Mouse (Mus musculus): ENCODE measurements at regions not wholly inside any gene's neighbourhood (a gene's known extent, or its start where the extent isn't known, plus 50 kb on each side); places are given as distances from the start of the nearest gene placed in this dataset.

DNA sequence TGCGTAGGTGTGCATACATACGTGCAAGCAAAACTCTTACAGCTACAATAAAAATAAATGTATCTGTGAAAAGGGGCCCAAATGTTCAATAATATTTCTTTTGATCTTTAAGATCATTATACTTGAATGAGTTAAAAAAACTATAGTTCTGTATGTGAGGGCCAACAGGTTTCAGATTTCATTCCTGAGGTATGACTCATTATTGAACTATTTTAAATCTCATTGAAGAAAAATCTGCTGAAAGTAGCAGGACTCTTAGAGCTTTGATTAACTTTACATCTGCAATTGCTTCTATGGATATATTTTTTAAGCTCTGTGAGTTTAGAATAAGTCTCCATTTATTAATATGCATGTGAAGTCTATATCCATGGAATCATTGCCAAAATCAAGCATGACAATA is 138.6 kb downstream of the Anxa1 start:
- H3K9ac ChIP-seq (replicated peaks; ENCODE audit: low read depth, low read length): no peak overlapping the region
- H3K4me3 ChIP-seq (ENCODE audit: low read depth, low read length): no peak overlapping the region
- H3K36me3 ChIP-seq (replicated peaks; ENCODE audit: control insufficient read depth, insufficient read depth, low read length): no peaks in the 10 kb centered on the region
- no peak overlapping the region for H3K4me2 ChIP-seq (ENCODE audit: low read depth, low read length)
- TF ChIP-seq CTCF (IDR thresholded peaks at IDR 0.05; ENCODE audit: low read depth) (no peak), EP300 (IDR thresholded peaks at IDR 0.05; ENCODE audit: low read depth) (no peak)
- ATAC-seq (ENCODE audit: insufficient read depth, low read depth): no peak
- WGBS: 73% methylated on average over 2 of the region's 2 CpGs
- no peaks in the 10 kb centered on the region for H3K4me1 ChIP-seq (ENCODE audit: control insufficient read depth, insufficient read depth)
- no peaks in the 10 kb centered on the region for H3K27me3 ChIP-seq (ENCODE audit: control insufficient read depth, insufficient read depth, low read length)
- no peaks in the 10 kb centered on the region for H3K9me3 ChIP-seq (replicated peaks; ENCODE audit: control insufficient read depth, low read length)
- no peak overlapping the region for H3K27ac ChIP-seq (ENCODE audit: low read depth)
- no peak for DNase-seq (ENCODE audit: low spot score)

DNA sequence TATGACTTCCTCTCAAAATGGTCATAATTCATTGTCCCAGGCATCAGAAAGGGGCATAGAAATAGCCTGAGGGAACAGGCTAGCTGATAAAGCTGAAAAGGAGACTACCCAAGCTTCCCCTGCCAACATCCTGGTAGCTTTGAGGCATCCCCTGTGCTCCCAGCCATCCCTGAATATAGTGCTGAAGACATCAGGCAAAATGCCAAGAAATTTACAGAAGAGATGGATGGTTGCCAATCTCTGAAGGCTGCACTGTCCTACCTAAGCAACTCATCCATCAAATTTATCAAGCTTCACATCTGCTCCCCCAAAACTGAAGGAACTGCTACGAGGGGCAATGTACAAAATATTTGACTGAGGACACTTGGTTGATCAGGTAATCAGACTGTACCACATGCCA is 146.9 kb downstream of the Anxa1 start:
- no peaks in the 10 kb centered on the region for H3K27me3 ChIP-seq (ENCODE audit: control insufficient read depth, insufficient read depth, low read length)
- H3K9ac ChIP-seq (replicated peaks; ENCODE audit: low read depth, low read length): no peak overlapping the region
- no peak overlapping the region for H3K4me2 ChIP-seq (ENCODE audit: low read depth, low read length)
- TF ChIP-seq EP300 (IDR thresholded peaks at IDR 0.05; ENCODE audit: low read depth): no peak
- no peak for TF ChIP-seq CTCF (IDR thresholded peaks at IDR 0.05; ENCODE audit: low read depth)
- H3K27ac ChIP-seq (ENCODE audit: low read depth): no peak overlapping the region
- 52% methylated on average over 1 of the region's 1 CpGs for WGBS
- H3K9me3 ChIP-seq (replicated peaks; ENCODE audit: control insufficient read depth, low read length): no peaks in the 10 kb centered on the region
- H3K36me3 ChIP-seq (replicated peaks; ENCODE audit: control insufficient read depth, insufficient read depth, low read length): no peaks in the 10 kb centered on the region
- ATAC-seq (ENCODE audit: insufficient read depth, low read depth) (no peak), DNase-seq (ENCODE audit: low spot score) (no peak)
- H3K4me3 ChIP-seq (ENCODE audit: low read depth, low read length): no peak overlapping the region
- no peaks in the 10 kb centered on the region for H3K4me1 ChIP-seq (ENCODE audit: control insufficient read depth, insufficient read depth)

GRCm38 (mm10) chr19:20241266-20241665 is 149.5 kb downstream of the Anxa1 start:
- H3K27me3 ChIP-seq (ENCODE audit: control insufficient read depth, insufficient read depth, low read length): no peaks in the 10 kb centered on the region
- H3K27ac ChIP-seq (ENCODE audit: low read depth): no peak overlapping the region
- DNase-seq (ENCODE audit: low spot score): no peak
- WGBS: 70% methylated on average over 6 of the region's 6 CpGs
- no peaks in the 10 kb centered on the region for H3K36me3 ChIP-seq (replicated peaks; ENCODE audit: control insufficient read depth, insufficient read depth, low read length)
- no peak overlapping the region for H3K4me3 ChIP-seq (ENCODE audit: low read depth, low read length)
- H3K9me3 ChIP-seq (replicated peaks; ENCODE audit: control insufficient read depth, low read length): no peaks in the 10 kb centered on the region
- no peak for ATAC-seq (ENCODE audit: insufficient read depth, low read depth)
- H3K4me2 ChIP-seq (ENCODE audit: low read depth, low read length): no peak overlapping the region
- no peak overlapping the region for H3K9ac ChIP-seq (replicated peaks; ENCODE audit: low read depth, low read length)
- no peaks in the 10 kb centered on the region for H3K4me1 ChIP-seq (ENCODE audit: control insufficient read depth, insufficient read depth)
- TF ChIP-seq EP300 (IDR thresholded peaks at IDR 0.05; ENCODE audit: low read depth): no peak
- TF ChIP-seq CTCF (IDR thresholded peaks at IDR 0.05; ENCODE audit: low read depth): no peak

GRCm38 (mm10) chr19:20240471-20240870 is 150.3 kb downstream of the Anxa1 start:
- Histone ChIP-seq H3K27me3 (ENCODE audit: control insufficient read depth, insufficient read depth, low read length) (no peaks in the 10 kb centered on the region), H3K27ac (ENCODE audit: low read depth) (no peak overlapping the region), H3K9ac (replicated peaks; ENCODE audit: low read depth, low read length) (no peak overlapping the region), H3K9me3 (replicated peaks; ENCODE audit: control insufficient read depth, low read length) (no peaks in the 10 kb centered on the region), H3K4me2 (ENCODE audit: low read depth, low read length) (no peak overlapping the region), H3K4me3 (ENCODE audit: low read depth, low read length) (no peak overlapping the region), H3K4me1 (ENCODE audit: control insufficient read depth, insufficient read depth) (no peaks in the 10 kb centered on the region), H3K36me3 (replicated peaks; ENCODE audit: control insufficient read depth, insufficient read depth, low read length) (no peaks in the 10 kb centered on the region)
- TF ChIP-seq EP300 (IDR thresholded peaks at IDR 0.05; ENCODE audit: low read depth): no peak
- TF ChIP-seq CTCF (IDR thresholded peaks at IDR 0.05; ENCODE audit: low read depth): peak; percentile 21; the same call in 1 of the 2 replicates
- DNase-seq (ENCODE audit: low spot score) (no peak), ATAC-seq (ENCODE audit: insufficient read depth, low read depth) (no peak)
- 40% methylated on average over 1 of the region's 1 CpGs for WGBS

- no peak overlapping the region for H3K4me3 ChIP-seq (ENCODE audit: low read depth, low read length)
- ATAC-seq (ENCODE audit: insufficient read depth, low read depth) (no peak), DNase-seq (ENCODE audit: low spot score) (no peak)
- H3K9me3 ChIP-seq (replicated peaks; ENCODE audit: control insufficient read depth, low read length): no peaks in the 10 kb centered on the region
- 33% methylated on average over 3 of the region's 3 CpGs for WGBS
- H3K4me1 ChIP-seq (ENCODE audit: control insufficient read depth, insufficient read depth): no peaks in the 10 kb centered on the region
- no peak overlapping the region for H3K27ac ChIP-seq (ENCODE audit: low read depth)
- H3K36me3 ChIP-seq (replicated peaks; ENCODE audit: control insufficient read depth, insufficient read depth, low read length): no peaks in the 10 kb centered on the region
- H3K9ac ChIP-seq (replicated peaks; ENCODE audit: low read depth, low read length): no peak overlapping the region
- no peaks in the 10 kb centered on the region for H3K27me3 ChIP-seq (ENCODE audit: control insufficient read depth, insufficient read depth, low read length)
- no peak overlapping the region for H3K4me2 ChIP-seq (ENCODE audit: low read depth, low read length)
- TF ChIP-seq CTCF (IDR thresholded peaks at IDR 0.05; ENCODE audit: low read depth): no peak
These were observed 151.3 kb downstream of the Anxa1 start for GRCm38 (mm10) chr19:20239396-20239795.

GRCm38 (mm10) chr19:20226756-20227155 is 164.0 kb downstream of the Anxa1 start:
- H3K9ac ChIP-seq (replicated peaks; ENCODE audit: low read depth, low read length): no peak overlapping the region
- TF ChIP-seq EP300 (IDR thresholded peaks at IDR 0.05; ENCODE audit: low read depth) (no peak), CTCF (IDR thresholded peaks at IDR 0.05; ENCODE audit: low read depth) (no peak)
- H3K36me3 ChIP-seq (replicated peaks; ENCODE audit: control insufficient read depth, insufficient read depth, low read length): no peaks in the 10 kb centered on the region
- ATAC-seq (ENCODE audit: insufficient read depth, low read depth): no peak
- DNase-seq (ENCODE audit: low spot score): no peak
- H3K27me3 ChIP-seq (ENCODE audit: control insufficient read depth, insufficient read depth, low read length): no peaks in the 10 kb centered on the region
- WGBS: 68% methylated on average over 7 of the region's 7 CpGs
- no peak overlapping the region for H3K27ac ChIP-seq (ENCODE audit: low read depth)
- H3K4me2 ChIP-seq (ENCODE audit: low read depth, low read length): no peak overlapping the region
- H3K4me3 ChIP-seq (ENCODE audit: low read depth, low read length): no peak overlapping the region
- H3K4me1 ChIP-seq (ENCODE audit: control insufficient read depth, insufficient read depth): no peaks in the 10 kb centered on the region
- H3K9me3 ChIP-seq (replicated peaks; ENCODE audit: control insufficient read depth, low read length): no peaks in the 10 kb centered on the region
